Mouse (Mus musculus): Measurements from ENCODE around the gene Mars.

DNA sequence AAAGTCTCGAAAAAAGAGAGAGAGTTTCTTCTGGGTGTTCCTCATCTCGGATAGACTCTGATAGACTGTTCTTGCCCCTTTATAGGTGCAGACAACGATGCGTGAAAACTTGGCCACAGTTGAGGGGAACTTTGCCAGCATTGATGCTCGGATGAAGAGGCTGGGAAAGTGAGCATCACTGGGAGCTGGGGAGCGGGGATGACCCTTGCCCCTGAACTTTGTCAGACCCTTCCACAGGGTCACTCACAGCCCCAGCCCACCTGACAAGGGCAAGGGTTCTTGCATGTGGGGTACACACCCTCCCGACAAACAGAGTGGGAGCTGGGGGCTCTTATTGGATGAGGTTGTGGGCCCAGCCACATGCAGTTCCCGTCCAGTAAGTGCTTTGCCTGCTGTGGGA, 30.3 kb downstream of the Mars start:
- TF ChIP-seq POLR2A (IDR thresholded peaks at IDR 0.05; ENCODE audit: borderline replicate concordance, extremely low read depth, low read depth, low read length) = no peak
- TF ChIP-seq CTCF (IDR thresholded peaks at IDR 0.05; ENCODE audit: insufficient read depth, low read length) = no peak
